Mouse (Mus musculus): ENCODE results near the gene Gm10570. TPM values are rescaled to one million over a fixed set of nuclear protein-coding genes. Genes with fewer than 3 reads are reported as not detected.
A peak's percentile ranks its signal among the peaks of the same experiment; 100 is the strongest.

Gm10570 gene
- polyA plus RNA-seq, 1 experiment: 1.7 TPM

DNA sequence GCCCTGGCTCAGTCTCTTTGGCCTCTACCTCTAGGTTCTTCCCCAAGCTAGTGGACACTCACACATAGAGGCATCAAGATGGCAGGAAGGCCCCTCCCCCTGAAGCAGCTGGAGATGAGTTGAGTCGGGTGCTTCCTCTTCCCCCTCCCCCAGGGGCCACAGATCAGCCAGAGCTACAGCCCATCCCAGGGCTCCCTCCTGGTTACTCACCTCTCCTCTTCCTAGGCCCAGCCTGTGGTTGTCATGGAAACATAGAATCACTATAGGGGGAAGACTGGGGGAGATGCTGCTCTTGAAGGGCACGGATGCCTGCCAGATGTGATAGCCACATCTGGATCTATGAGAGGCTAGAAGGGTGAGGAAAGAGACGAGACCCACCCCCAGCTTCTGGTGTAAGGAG lies 3.7 kb downstream of the Gm10570 start:
- Histone ChIP-seq H3K4me1 (ENCODE audit: control insufficient read depth, insufficient read depth, low read length) (peaks cover 20% of the 10 kb centered on the region), H3K4me3 (replicated peaks; ENCODE audit: insufficient read depth, low read depth, low read length) (no peak overlapping the region), H3K27me3 (ENCODE audit: control insufficient read depth, insufficient read depth, low read length) (no peaks in the 10 kb centered on the region), H3K27ac (ENCODE audit: insufficient read depth, low read length) (no peak overlapping the region)
- 40% methylated on average over 3 of the region's 3 CpGs for WGBS
- no peak for TF ChIP-seq POLR2A (IDR thresholded peaks at IDR 0.05; ENCODE audit: borderline replicate concordance, insufficient read depth, low read length)
- no peak for TF ChIP-seq CTCF (IDR thresholded peaks at IDR 0.05; ENCODE audit: borderline replicate concordance, insufficient read depth, low read depth, low read length)
- no peak for DNase-seq

DNA sequence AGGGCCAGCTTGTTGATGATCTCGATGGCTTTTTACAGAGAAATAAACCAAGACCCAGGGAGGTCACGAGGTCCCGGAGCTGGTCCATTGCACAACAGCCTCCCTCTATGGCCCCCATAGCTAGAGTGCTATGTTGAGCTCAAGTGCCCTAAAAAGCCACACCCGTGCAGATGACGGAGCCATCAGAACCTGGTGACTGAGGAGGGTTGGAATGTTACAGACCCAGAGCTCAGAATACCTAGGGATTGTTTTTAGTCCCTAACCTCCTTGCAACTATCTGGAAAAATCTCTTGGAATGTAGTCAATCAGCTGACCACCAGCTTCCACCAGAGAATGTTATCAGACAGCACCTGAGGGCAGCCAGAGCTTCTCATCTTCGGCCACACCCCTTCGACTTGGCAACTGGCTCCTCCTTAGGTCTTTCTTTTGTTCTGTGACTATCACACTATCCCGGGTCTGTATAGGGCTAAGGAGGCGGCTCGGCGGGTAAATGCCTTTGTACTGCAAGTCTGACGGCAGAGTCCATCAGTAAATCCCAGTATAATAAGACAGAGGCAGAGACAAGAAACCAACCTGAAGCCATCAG lies 6.1 kb downstream of the Gm10570 start:
- H3K27ac ChIP-seq (ENCODE audit: insufficient read depth, low read length): no peak overlapping the region
- 82% methylated on average over 12 of the region's 12 CpGs for WGBS
- no peaks in the 10 kb centered on the region for H3K27me3 ChIP-seq (ENCODE audit: control insufficient read depth, insufficient read depth, low read length)
- no peak for TF ChIP-seq POLR2A (IDR thresholded peaks at IDR 0.05; ENCODE audit: borderline replicate concordance, insufficient read depth, low read length)
- no peak for TF ChIP-seq CTCF (IDR thresholded peaks at IDR 0.05; ENCODE audit: borderline replicate concordance, insufficient read depth, low read depth, low read length)
- DNase-seq: no peak
- peaks cover 35% of the 10 kb centered on the region for H3K4me1 ChIP-seq (ENCODE audit: control insufficient read depth, insufficient read depth, low read length)
- no peak overlapping the region for H3K4me3 ChIP-seq (replicated peaks; ENCODE audit: insufficient read depth, low read depth, low read length)

DNA sequence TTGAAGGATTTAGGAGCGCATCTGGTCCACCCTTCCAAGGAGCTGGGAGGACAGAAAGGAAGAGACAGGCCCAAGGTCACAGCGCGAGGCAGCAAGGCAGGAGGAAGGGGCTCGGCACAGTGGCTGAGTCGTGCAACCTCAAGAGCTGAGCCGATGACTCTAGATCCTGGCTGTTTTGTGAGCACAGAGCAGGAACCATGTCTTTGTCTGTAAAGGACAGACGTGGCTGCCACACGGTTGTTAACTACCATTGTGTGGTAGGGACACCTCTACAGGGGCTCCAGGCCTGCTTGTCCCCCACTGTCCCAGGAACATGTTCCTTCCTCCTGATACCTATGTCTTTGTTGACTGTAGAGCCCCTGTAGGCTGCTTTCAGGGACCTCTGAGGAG lies 8.8 kb downstream of the Gm10570 start:
- Histone ChIP-seq H3K27ac (ENCODE audit: insufficient read depth, low read length) (peak overlapping the region; percentile 75), H3K4me3 (replicated peaks; ENCODE audit: insufficient read depth, low read depth, low read length) (no peak overlapping the region), H3K27me3 (ENCODE audit: control insufficient read depth, insufficient read depth, low read length) (no peaks in the 10 kb centered on the region), H3K4me1 (ENCODE audit: control insufficient read depth, insufficient read depth, low read length) (peaks cover 28% of the 10 kb centered on the region)
- DNase-seq: no peak
- TF ChIP-seq POLR2A (IDR thresholded peaks at IDR 0.05; ENCODE audit: borderline replicate concordance, insufficient read depth, low read length) (no peak), CTCF (IDR thresholded peaks at IDR 0.05; ENCODE audit: borderline replicate concordance, insufficient read depth, low read depth, low read length) (no peak)
- WGBS: 47% methylated on average over 8 of the region's 8 CpGs

DNA sequence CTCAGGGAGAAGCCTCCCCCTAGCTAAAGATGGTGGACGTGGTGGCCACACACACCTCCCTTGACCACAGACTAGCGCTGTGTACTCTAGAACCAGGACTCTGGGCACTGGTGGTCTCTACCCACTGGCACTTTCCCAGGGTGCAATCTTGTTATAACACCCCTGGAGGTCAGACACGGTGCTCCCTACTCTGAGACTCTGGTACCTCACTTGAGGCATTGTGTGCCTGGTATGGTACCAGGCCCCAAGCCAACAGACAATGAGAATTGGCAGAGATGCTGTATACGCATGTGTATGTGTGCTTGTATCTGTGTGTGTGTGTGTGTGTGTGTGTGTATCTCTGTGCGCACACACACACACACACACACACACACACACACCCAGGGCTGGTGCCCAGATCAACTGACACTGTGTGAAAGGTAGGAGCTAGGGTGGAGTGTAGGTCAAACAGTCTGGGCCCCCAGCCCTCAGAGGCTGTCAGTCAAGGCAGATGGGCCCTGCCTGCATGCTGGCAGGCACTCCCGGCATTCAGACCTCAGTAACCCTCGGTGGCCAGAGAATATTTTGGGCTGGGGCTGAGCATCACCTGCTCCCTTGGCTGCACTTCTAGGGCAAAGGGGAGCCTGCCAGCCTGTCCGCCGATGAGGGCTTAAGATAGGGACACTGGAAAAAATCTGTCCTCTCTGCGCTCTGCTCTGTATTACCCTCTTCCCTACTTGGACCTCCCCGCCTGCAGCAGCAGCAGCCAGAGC lies 9.4 kb downstream of the Gm10570 start:
- peak; percentile 78 to 87 for DNase-seq
- Histone ChIP-seq H3K4me3 (replicated peaks; ENCODE audit: insufficient read depth, low read depth, low read length) (no peak overlapping the region), H3K4me1 (ENCODE audit: control insufficient read depth, insufficient read depth, low read length) (peaks cover 28% of the 10 kb centered on the region), H3K27me3 (ENCODE audit: control insufficient read depth, insufficient read depth, low read length) (no peaks in the 10 kb centered on the region), H3K27ac (ENCODE audit: insufficient read depth, low read length) (peak overlapping the region; percentile 75)
- TF ChIP-seq POLR2A (IDR thresholded peaks at IDR 0.05; ENCODE audit: borderline replicate concordance, insufficient read depth, low read length) (no peak), CTCF (IDR thresholded peaks at IDR 0.05; ENCODE audit: borderline replicate concordance, insufficient read depth, low read depth, low read length) (no peak)
- 17% methylated on average over 11 of the region's 11 CpGs for WGBS

DNA sequence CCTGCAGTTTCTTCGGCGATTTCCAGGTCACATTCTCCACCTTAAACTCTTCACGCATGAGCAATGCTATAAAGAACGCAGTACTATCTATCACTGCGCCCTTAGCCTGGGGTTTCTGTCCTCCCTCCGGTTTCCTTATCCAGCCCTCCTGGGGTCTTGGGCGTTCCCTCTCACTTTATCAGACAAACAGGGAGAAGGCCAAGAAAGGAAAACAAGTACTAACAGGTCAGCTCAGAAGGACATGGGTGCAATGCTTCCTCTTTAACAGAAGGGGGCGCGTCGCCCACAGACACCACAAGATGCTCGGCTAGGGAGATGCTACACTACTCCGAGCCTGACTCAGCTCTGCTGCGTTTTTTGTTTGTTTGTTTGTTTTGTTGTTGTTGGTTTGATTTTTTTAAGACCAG lies 11.3 kb downstream of the Gm10570 start:
- Histone ChIP-seq H3K4me3 (replicated peaks; ENCODE audit: insufficient read depth, low read depth, low read length) (no peak overlapping the region), H3K27me3 (ENCODE audit: control insufficient read depth, insufficient read depth, low read length) (no peaks in the 10 kb centered on the region), H3K4me1 (ENCODE audit: control insufficient read depth, insufficient read depth, low read length) (peaks cover 28% of the 10 kb centered on the region), H3K27ac (ENCODE audit: insufficient read depth, low read length) (no peak overlapping the region)
- TF ChIP-seq CTCF (IDR thresholded peaks at IDR 0.05; ENCODE audit: borderline replicate concordance, insufficient read depth, low read depth, low read length): peak; percentile 90
- TF ChIP-seq POLR2A (IDR thresholded peaks at IDR 0.05; ENCODE audit: borderline replicate concordance, insufficient read depth, low read length): no peak
- 25% methylated on average over 13 of the region's 13 CpGs for WGBS
- DNase-seq: peak; percentile 51 to 59

DNA sequence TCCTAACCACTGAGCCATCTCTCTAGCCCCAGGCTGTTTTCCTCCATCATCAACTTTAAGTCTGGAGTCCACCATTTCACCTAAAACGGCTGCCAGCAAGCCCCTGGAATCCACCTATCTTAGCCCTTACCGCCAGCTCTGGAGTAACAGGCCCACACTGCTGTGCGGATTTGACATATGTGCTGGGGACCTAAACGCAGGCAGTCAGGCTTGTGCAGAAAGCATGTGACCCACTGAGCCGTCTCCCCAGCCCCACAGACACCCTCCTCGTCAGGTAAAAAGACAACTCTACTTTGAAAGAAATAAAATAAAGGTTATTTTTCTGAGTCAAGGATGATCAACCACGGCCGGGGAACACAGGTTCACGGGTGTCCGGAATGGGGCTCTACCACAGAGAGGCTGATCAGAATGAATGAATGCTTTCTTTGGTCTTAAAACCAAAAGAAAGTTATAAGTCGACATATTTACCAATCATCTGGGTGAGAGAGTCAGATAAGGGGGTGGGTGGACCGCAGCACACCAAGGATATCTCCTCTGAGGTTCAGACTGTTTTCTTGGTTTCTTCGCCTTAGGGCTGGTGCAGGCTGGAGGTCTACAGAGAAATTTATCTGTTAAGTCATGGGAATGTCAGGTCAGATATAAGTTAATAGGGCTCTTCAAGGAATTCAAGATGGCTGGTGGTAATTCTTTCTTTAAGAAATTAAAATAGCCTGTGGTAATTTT lies 12.1 kb downstream of the Gm10570 start:
- no peak overlapping the region for H3K27ac ChIP-seq (ENCODE audit: insufficient read depth, low read length)
- WGBS: 93% methylated on average over 13 of the region's 13 CpGs
- no peaks in the 10 kb centered on the region for H3K27me3 ChIP-seq (ENCODE audit: control insufficient read depth, insufficient read depth, low read length)
- no peak overlapping the region for H3K4me3 ChIP-seq (replicated peaks; ENCODE audit: insufficient read depth, low read depth, low read length)
- no peak for DNase-seq
- TF ChIP-seq POLR2A (IDR thresholded peaks at IDR 0.05; ENCODE audit: borderline replicate concordance, insufficient read depth, low read length) (no peak), CTCF (IDR thresholded peaks at IDR 0.05; ENCODE audit: borderline replicate concordance, insufficient read depth, low read depth, low read length) (no peak)
- peaks cover 25% of the 10 kb centered on the region for H3K4me1 ChIP-seq (ENCODE audit: control insufficient read depth, insufficient read depth, low read length)

DNA sequence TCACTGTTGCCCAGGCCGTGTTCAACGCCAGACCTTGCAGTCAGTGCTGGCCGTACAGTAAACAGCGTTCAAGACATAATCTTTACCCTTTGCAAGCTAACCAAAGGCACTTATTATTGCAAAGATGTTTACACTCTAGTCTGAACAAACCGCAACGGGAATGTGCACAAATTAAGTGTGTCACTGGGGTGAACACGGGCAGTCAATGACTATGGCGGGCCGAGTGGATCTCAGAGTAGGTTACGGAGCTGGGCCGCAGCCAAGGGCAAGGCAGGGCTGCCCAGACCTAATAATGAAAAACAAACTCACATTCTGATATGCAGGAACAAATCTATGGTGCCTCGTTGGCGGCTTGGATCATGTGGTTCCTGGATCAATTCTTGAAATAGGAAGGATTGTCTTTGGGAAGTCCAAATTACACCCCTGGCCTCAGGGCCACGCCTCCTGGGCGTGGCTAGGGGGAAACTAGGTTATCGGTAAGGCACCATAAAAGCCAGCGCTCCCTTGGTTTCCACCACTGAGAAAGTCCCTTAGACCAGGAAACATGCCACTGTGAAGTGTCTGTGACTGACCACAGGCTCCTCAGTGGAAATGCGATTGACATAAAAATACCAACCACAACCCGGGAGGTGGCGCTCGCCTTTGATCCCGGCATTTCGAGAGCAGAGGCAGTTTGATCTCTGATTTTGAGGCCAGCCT lies 13.3 kb downstream of the Gm10570 start:
- H3K27ac ChIP-seq (ENCODE audit: insufficient read depth, low read length): no peak overlapping the region
- 51% methylated on average over 23 of the region's 23 CpGs for WGBS
- TF ChIP-seq CTCF (IDR thresholded peaks at IDR 0.05; ENCODE audit: borderline replicate concordance, insufficient read depth, low read depth, low read length) (no peak), POLR2A (IDR thresholded peaks at IDR 0.05; ENCODE audit: borderline replicate concordance, insufficient read depth, low read length) (no peak)
- no peak overlapping the region for H3K4me3 ChIP-seq (replicated peaks; ENCODE audit: insufficient read depth, low read depth, low read length)
- peaks cover 20% of the 10 kb centered on the region for H3K4me1 ChIP-seq (ENCODE audit: control insufficient read depth, insufficient read depth, low read length)
- no peak for DNase-seq
- no peaks in the 10 kb centered on the region for H3K27me3 ChIP-seq (ENCODE audit: control insufficient read depth, insufficient read depth, low read length)
